Mouse (Mus musculus): ENCODE measurements at regions not wholly inside any gene's neighbourhood (a gene's known extent, or its start where the extent isn't known, plus 50 kb on each side); places are given as distances from the start of the nearest gene placed in this dataset.

GRCm38 (mm10) chr16:8117543-8118167, 307.3 kb downstream of the Tmem114 start:
- intact Hi-C loops (cut with DNase I), result no loop called here
- DNase-seq (ENCODE audit: low spot score in 2 of 2), result peak in 1 of 2 experiments; percentile 12

- intact Hi-C loops (cut with DNase I), result no loop called here
- DNase-seq (ENCODE audit: low spot score in 2 of 2), result no peak
Observed at GRCm38 (mm10) chr16:8111329-8112116, 313.4 kb downstream of the Tmem114 start.

GRCm38 (mm10) chr16:8108141-8109122, 316.5 kb downstream of the Tmem114 start:
- DNase-seq (ENCODE audit: low spot score in 2 of 2), result peak; percentile 16 to 51
- intact Hi-C loops (cut with DNase I), result no loop called here

- DNase-seq (ENCODE audit: low spot score in 2 of 2), result no peak
- intact Hi-C loops (cut with DNase I), result no loop called here
Observed at GRCm38 (mm10) chr16:8079024-8079423, 345.9 kb downstream of the Tmem114 start.

- intact Hi-C loops (cut with DNase I), result no loop called here
- no peak for DNase-seq (ENCODE audit: low spot score in 2 of 2)
Observed at GRCm38 (mm10) chr16:8078461-8078860, 346.5 kb downstream of the Tmem114 start.

GRCm38 (mm10) chr16:8074729-8075128, 350.2 kb downstream of the Tmem114 start:
- DNase-seq (ENCODE audit: low spot score in 2 of 2), result peak; percentile 9 to 23
- intact Hi-C loops (cut with DNase I), result no loop called here

- no peak for DNase-seq (ENCODE audit: low spot score in 2 of 2)
- intact Hi-C loops (cut with DNase I), result no loop called here
Observed at GRCm38 (mm10) chr16:8053936-8054335, 371.0 kb downstream of the Tmem114 start.

- intact Hi-C loops (cut with DNase I), result loop anchor here (10.0 kb wide), 2 partner anchors 316 to 734 kb away; no protein-coding TSS in a partner anchor
- DNase-seq (ENCODE audit: low spot score in 2 of 2), result peak; percentile 61 to 96
Observed at GRCm38 (mm10) chr16:8008966-8009365, 416.0 kb downstream of the Tmem114 start.

GRCm38 (mm10) chr16:8006631-8007030, 418.3 kb downstream of the Tmem114 start:
- no peak for DNase-seq (ENCODE audit: low spot score in 2 of 2)
- intact Hi-C loops (cut with DNase I), result loop anchor here (10.0 kb wide), 2 partner anchors 318 to 732 kb away; no protein-coding TSS in a partner anchor

- peak in 1 of 2 experiments; percentile 83 for DNase-seq (ENCODE audit: low spot score in 2 of 2)
- intact Hi-C loops (cut with DNase I), result loop anchor here (5.0 to 10.0 kb wide), 3 partner anchors 70 to 728 kb away; no protein-coding TSS in a partner anchor
Observed at GRCm38 (mm10) chr16:8002339-8003089, 422.4 kb downstream of the Tmem114 start.

GRCm38 (mm10) chr16:7982816-7983215, 442.1 kb downstream of the Tmem114 start:
- DNase-seq (ENCODE audit: low spot score in 2 of 2), result no peak
- intact Hi-C loops (cut with DNase I), result no loop called here

- no peak for DNase-seq (ENCODE audit: low spot score in 2 of 2)
- intact Hi-C loops (cut with DNase I), result no loop called here
Observed at GRCm38 (mm10) chr16:7978466-7978865, 446.5 kb downstream of the Tmem114 start.

GRCm38 (mm10) chr16:7951616-7952015, 473.3 kb downstream of the Tmem114 start:
- intact Hi-C loops (cut with DNase I), result no loop called here
- DNase-seq (ENCODE audit: low spot score in 2 of 2), result no peak

GRCm38 (mm10) chr16:7942333-7942732, 482.6 kb downstream of the Tmem114 start:
- intact Hi-C loops (cut with DNase I), result no loop called here
- DNase-seq (ENCODE audit: low spot score in 2 of 2), result no peak

GRCm38 (mm10) chr16:7937167-7937566, 487.8 kb downstream of the Tmem114 start:
- DNase-seq (ENCODE audit: low spot score in 2 of 2), result no peak
- intact Hi-C loops (cut with DNase I), result no loop called here

- no peak for DNase-seq (ENCODE audit: low spot score in 2 of 2)
- intact Hi-C loops (cut with DNase I), result loop anchor here (5.0 kb wide), 1 partner anchor 70 kb away; no protein-coding TSS in a partner anchor
Observed at GRCm38 (mm10) chr16:7932322-7932721, 492.6 kb downstream of the Tmem114 start.

GRCm38 (mm10) chr16:7931676-7932075, 493.3 kb downstream of the Tmem114 start:
- intact Hi-C loops (cut with DNase I), result loop anchor here (5.0 kb wide), 1 partner anchor 71 kb away; no protein-coding TSS in a partner anchor
- DNase-seq (ENCODE audit: low spot score in 2 of 2), result no peak

- intact Hi-C loops (cut with DNase I), result no loop called here
- peak; percentile 16 to 77 for DNase-seq (ENCODE audit: low spot score in 2 of 2)
Observed at GRCm38 (mm10) chr16:7929112-7929511, 495.8 kb downstream of the Tmem114 start.

GRCm38 (mm10) chr16:7928391-7928935, 496.5 kb downstream of the Tmem114 start:
- peak; percentile 33 to 58 for DNase-seq (ENCODE audit: low spot score in 2 of 2)
- intact Hi-C loops (cut with DNase I), result no loop called here
